Mouse (Mus musculus) brain, adult 10 weeks (tissue): ENCODE measurements around the gene Adam34. TPM values are rescaled to one million over a fixed set of nuclear protein-coding genes. Genes with fewer than 3 reads are reported as not detected.

Experiments used
- polyA plus RNA-seq: library from polyadenylated mRNA; stranded (reverse); fragments of 350-450 nt; fragmentation: Illumina TruSeq; extraction: RNeasy Lipid Tissue Mini Kit (QIAGEN cat#74804); gene quantifications from one replicate; pipeline ENCODE4 v1.2.3, GENCODE M21; 2015; ENCODE audit warnings: low read depth, low replicate concordance

The Adam34 gene
- not detected for polyA plus RNA-seq

GRCm38 (mm10) chr8:43709949-43710348 lies at the start of gene Adam34:
Gene Adam34 (minus strand): TSS chr8:43710049.

DNA sequence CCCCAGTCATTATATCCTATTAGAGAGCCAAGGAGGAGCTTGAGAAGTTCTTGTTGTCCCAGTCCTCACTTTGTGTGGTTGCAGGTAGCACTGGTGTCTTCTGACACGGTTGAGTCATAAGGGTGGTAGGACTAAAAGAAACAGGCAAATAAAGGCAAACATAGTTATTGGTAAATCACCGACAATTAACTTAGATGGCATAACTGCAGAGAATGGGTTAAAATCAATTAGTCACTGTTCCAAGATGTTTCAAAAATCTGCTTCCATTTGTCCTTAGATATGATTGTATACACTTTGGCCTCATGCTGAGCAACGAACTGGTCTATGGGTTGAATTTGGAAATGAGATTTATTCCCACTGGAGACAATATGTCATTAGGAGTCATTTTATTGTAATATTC lies 82.7 kb downstream of the Adam34 start, which contains the start of gene Gm5346:
Gm5346 (minus strand) TSS at position 101 of the 400 bp plus-strand sequence.

Other genes with a start within 250 kb of the Adam34 start
- gene Adam26b, start 181.9 kb downstream of the Adam34 start, polyA plus RNA-seq = not detected
- not detected for gene Adam26a, start 133.3 kb downstream of the Adam34 start, polyA plus RNA-seq
- not detected for gene Gm5346, start 82.8 kb downstream of the Adam34 start, polyA plus RNA-seq